Mouse (Mus musculus): Measurements from ENCODE around the gene Cpne2.

GRCm38 (mm10) chr8:94532525-94532872 is 291 bp upstream of the Cpne2 start:
- TF ChIP-seq CTCF (IDR thresholded peaks at IDR 0.05; ENCODE audit: extremely low read depth, insufficient read depth, low read length) = no peak
- TF ChIP-seq POLR2A (IDR thresholded peaks at IDR 0.05; ENCODE audit: extremely low read depth, insufficient read depth, low read length) = no peak
